Mouse (Mus musculus): ENCODE measurements at regions not wholly inside any gene's neighbourhood (a gene's known extent, or its start where the extent isn't known, plus 50 kb on each side); places are given as distances from the start of the nearest gene placed in this dataset.

GRCm38 (mm10) chr8:24261359-24261758 is 464.3 kb downstream of the Adam3 start:
- H3K4me3 ChIP-seq = no peak overlapping the region

DNA sequence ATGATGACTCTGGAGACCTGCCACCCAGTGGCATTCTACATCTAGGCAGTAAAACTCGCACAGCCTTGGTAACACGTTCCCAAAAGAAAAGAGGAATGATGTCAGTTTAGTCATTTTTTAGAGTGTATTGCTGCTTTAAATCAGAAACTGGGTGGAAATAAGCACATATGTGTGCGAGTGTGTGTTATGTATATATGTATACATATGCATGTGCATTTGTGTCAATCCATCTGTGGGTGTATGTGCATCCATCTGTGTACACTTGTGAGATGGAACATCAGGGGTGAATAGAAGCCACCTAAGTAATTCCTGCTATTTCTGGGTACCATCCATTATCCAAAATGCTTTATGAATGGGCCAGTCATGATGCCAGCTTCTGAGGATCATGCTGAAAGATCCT is 467.0 kb downstream of the Adam3 start:
- H3K27ac ChIP-seq = no peak overlapping the region
- no peak for DNase-seq (ENCODE audit: low spot score in 2 of 2)
- H3K4me3 ChIP-seq = no peak overlapping the region
- peak; percentile 20; the same call in 1 of the 2 replicates for TF ChIP-seq CTCF (conservative IDR thresholded peaks at IDR 0.05)

More at GRCm38 (mm10) chr8:24261359-24261758, 464.3 kb downstream of the Adam3 start:
- no peak for TF ChIP-seq CTCF (conservative IDR thresholded peaks at IDR 0.05)
- no peak overlapping the region for H3K27ac ChIP-seq
- DNase-seq (ENCODE audit: low spot score in 2 of 2) = no peak

DNA sequence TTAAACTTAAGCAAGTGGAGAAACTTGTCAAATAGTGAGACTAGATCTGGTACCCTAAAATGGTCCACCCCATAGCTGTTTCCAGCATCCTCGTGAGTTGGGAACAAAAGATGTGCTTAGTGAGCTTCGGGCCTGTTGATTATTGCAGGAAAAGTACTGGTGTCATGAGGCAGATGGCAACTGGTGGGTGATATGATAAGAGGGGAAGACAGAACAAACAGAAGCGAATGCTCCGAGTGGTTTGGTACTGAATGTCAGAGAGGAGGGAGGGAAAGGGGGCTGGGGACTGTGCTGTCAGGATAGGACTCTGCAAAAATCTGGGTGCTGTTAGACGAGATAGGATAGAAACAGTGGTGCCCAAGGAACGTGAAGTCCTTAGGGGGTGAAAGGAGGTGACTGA is 483.4 kb downstream of the Adam3 start:
- no peak overlapping the region for H3K4me3 ChIP-seq
- peak; percentile 69 to 85 for DNase-seq (ENCODE audit: low spot score in 2 of 2)
- TF ChIP-seq CTCF (conservative IDR thresholded peaks at IDR 0.05) = no peak
- H3K27ac ChIP-seq = peak overlapping the region; percentile 95

DNA sequence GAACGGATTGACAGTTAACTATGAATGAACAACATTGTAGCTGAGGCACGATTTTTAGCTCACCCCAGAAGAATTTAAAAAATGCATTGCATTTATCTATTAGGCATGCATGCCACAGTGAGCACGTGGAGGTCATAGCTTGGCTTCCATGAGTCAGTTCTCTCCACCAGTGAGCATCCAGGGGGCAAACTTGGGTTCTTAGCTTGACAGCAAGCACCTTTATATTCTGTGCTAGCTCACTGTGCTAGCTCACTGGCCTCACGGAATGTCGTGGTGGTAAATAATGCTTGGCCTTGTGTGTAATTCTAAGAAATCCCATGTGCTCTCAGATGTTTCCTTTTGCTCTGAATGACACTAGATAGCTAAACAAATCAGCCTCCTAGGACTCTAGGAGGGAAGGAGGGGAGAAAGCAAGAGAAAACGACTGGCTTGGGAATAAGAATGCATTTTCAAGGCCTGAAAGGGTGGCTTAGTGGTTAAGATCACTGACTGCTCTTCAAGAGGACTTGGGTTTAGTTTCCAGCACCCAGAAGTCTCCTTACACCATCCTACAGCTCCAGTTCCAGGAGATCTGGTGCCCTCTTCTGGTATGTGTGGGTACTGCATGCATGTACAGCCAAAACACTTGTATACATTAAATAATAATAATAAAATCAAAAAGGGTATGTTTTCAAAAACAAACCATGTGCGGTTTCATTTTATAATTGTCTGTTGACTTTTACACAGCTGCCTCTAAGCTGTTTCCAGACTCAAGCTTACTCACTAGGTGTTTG is 485.3 kb downstream of the Adam3 start:
- DNase-seq (ENCODE audit: low spot score in 2 of 2) = no peak
- H3K27ac ChIP-seq = peak overlapping the region; percentile 95
- no peak overlapping the region for H3K4me3 ChIP-seq
- TF ChIP-seq CTCF (conservative IDR thresholded peaks at IDR 0.05) = peak; percentile 69

DNA sequence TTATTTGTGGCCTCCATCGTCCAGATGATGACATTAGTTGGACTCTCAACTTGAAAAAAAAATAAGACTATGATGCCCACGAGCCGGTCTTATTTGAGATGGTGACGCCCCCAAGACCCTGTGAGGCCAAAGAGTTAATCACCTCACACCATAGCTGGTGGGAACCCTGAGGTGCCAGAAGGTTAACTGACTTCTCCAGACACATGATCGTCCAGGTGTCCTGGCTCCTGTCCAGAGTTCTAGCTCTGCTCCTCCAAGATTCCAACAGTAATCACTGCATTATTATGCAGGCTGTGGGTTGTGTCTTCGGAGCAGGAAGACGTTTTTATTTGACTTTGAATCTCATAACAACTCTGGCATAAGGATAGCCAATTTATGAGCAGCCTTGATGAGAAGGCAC is 490.7 kb downstream of the Adam3 start:
- no peak for DNase-seq (ENCODE audit: low spot score in 2 of 2)
- H3K27ac ChIP-seq = no peak overlapping the region

DNA sequence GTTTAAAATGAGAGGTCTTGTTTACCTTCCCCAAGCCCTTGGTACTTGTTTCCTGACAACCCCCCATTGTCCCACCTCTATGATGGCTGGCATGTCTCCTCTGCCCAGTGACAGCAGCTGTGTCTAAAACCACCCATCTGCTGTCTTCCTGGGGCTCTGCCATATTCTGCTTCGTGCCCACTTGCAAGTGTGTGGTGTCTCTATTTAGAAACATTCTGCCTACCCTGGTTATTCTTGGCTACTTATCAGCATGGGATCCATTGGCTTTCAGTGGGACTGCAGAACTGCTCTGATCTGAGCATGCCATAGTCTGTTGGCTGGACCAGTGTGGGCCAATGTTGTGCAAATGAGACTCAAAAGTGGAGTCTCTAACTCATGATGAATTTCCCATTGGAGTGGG is 497.5 kb downstream of the Adam3 start:
- TF ChIP-seq CTCF (conservative IDR thresholded peaks at IDR 0.05) = no peak
- peak; percentile 62 to 71 for DNase-seq (ENCODE audit: low spot score in 2 of 2)
- Histone ChIP-seq H3K4me3 (no peak overlapping the region), H3K27ac (peak overlapping the region; percentile 52; the same call in 1 of the 2 replicates)

More for the DNA sequence above, 490.7 kb downstream of the Adam3 start:
- no peak for TF ChIP-seq CTCF (conservative IDR thresholded peaks at IDR 0.05)
- H3K4me3 ChIP-seq = no peak overlapping the region

GRCm38 (mm10) chr8:24227331-24228072 is 498.1 kb downstream of the Adam3 start:
- TF ChIP-seq CTCF (conservative IDR thresholded peaks at IDR 0.05) = no peak
- no peak for DNase-seq (ENCODE audit: low spot score in 2 of 2)
- no peak overlapping the region for H3K4me3 ChIP-seq
- H3K27ac ChIP-seq = peak overlapping the region; percentile 52; the same call in 1 of the 2 replicates

DNA sequence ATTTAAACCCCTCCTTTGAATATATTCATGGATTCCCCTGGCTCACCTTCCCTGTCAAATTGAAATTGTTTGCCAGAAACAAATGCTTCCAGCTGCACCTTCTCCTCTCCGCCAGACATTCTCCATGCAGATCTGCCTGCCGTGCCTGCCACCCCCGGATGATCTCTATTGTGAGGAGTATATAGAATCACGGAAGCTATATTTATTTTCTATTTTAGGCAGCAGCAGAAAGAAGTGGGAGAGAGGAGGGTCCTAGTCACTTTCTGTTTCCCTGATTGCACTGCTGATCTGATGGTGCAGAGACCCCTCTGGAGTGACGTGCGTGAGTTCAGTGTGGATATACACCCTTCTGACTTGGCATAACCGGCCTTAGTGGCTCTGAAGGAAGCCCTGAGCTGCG is 505.4 kb downstream of the Adam3 start:
- Histone ChIP-seq H3K27ac (peak overlapping the region; percentile 85), H3K4me3 (no peak overlapping the region)
- TF ChIP-seq CTCF (conservative IDR thresholded peaks at IDR 0.05) = no peak
- peak in 1 of 2 experiments; percentile 46 for DNase-seq (ENCODE audit: low spot score in 2 of 2)

DNA sequence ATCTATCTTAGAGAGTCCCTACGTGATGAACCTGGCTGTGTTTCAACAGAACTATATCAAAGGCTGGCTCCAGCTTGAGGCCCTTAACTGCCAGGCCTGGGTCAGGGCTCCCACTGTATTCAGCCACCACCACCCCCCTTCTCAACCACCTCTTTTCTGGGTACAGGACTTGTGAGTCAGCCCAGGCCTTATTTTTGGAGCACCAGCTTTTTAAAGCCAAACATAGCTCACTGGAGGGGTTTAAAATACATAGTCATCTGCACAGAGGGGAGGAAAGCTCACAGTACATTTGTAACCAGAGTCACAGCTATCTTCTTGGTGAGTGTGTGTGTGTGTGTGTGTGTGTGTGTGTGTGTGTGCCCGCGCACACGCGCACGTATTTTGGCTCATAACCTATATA is 509.0 kb downstream of the Adam3 start:
- Histone ChIP-seq H3K4me3 (no peak overlapping the region), H3K27ac (peak overlapping the region; percentile 89)
- DNase-seq (ENCODE audit: low spot score in 2 of 2) = peak in 1 of 2 experiments; percentile 37
- TF ChIP-seq CTCF (conservative IDR thresholded peaks at IDR 0.05) = no peak

DNA sequence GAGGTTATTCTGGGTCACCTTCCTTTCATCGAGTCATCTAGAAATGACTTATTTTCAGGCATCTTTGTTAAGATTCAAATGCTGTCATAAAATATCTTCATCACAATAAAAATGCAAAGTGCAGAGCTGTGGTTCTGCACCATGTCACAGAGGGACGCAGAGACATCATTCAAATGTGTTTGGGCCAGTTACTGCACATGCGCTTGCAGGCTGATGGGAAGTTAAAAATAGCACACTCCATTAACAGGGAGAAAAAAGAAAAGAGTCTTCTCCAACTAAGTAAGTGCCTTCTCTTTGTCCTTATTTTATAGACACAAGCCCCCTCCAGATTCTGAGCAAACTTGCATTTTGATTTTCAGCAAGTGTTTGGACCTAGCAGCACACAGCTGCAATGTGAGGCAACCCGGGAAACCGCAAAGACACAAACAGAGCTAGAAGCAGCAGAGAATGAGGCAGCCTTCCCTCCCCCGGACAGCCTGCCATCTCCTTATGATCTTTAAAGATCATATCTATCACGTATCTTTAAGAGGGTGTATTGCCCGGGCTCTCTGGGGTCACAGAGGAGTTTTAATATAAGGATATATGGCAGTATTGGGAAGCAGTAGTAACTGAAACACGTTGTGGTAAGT is 510.0 kb downstream of the Adam3 start:
- TF ChIP-seq CTCF (conservative IDR thresholded peaks at IDR 0.05) = no peak
- peak in 1 of 2 experiments; percentile 17 for DNase-seq (ENCODE audit: low spot score in 2 of 2)
- no peak overlapping the region for H3K4me3 ChIP-seq
- H3K27ac ChIP-seq = peak overlapping the region; percentile 89

- TF ChIP-seq CTCF (conservative IDR thresholded peaks at IDR 0.05) = no peak
- Histone ChIP-seq H3K27ac (peak overlapping the region; percentile 89), H3K4me3 (no peak overlapping the region)
- DNase-seq (ENCODE audit: low spot score in 2 of 2) = peak; percentile 28 to 38
These were observed 511.3 kb downstream of the Adam3 start for GRCm38 (mm10) chr8:24214315-24214714.

GRCm38 (mm10) chr8:24212216-24213200 is 513.1 kb downstream of the Adam3 start:
- no peak for TF ChIP-seq CTCF (conservative IDR thresholded peaks at IDR 0.05)
- Histone ChIP-seq H3K4me3 (no peak overlapping the region), H3K27ac (no peak overlapping the region; the same call in 1 of the 2 replicates)
- no peak for DNase-seq (ENCODE audit: low spot score in 2 of 2)

Data from layer of hippocampus, adult 2 months (tissue).